Mouse (Mus musculus) heart, embryonic 14.5 days (tissue): Measurements from ENCODE around the gene Snx17. TPM values are rescaled to one million over a fixed set of nuclear protein-coding genes. Genes with fewer than 3 reads are reported as not detected.

Source experiments
- ATAC-seq: fragments of 200-750 bp; cut with Nextera tagmentation; 2 replicates; pipeline ENCODE4 v1.8.0; 2017; ENCODE audit warnings: low read depth, moderate TSS enrichment; ENCODE audit not compliant: insufficient number of reproducible peaks, insufficient read depth, low FRiP score
- H3K27ac ChIP-seq, 2 experiments: fragments of 200-500 bp in 1 of 2; fragments of 300-500 bp in 1 of 2; sonication (generic) in 1 of 2; replicated peaks in 1 of 2; 2 replicates each; pipeline ENCODE4 v1.5.1; 2012 to 2014; ENCODE audit warnings: low read depth in 2 of 2, low read length in 2 of 2, control low read depth in 1 of 2, mild to moderate bottlenecking in 1 of 2, mixed read lengths in 1 of 2; ENCODE audit not compliant: control insufficient read depth in 1 of 2, insufficient read depth in 1 of 2
- H3K27me3 ChIP-seq: fragments of 300-500 bp; sonication (generic); 2 replicates; pipeline ENCODE4 v1.6.1; 2014; ENCODE audit warnings: mild to moderate bottlenecking, low read length, control low read depth; ENCODE audit not compliant: control insufficient read depth, insufficient read depth
- H3K36me3 ChIP-seq: fragments of 300-500 bp; sonication (generic); 2 replicates; pipeline ENCODE4 v1.6.1; 2014; ENCODE audit warnings: mild to moderate bottlenecking, control low read depth, low read length, mixed read lengths; ENCODE audit not compliant: control insufficient read depth, insufficient read depth
- H3K4me1 ChIP-seq, 2 experiments: fragments of 200-500 bp in 1 of 2; fragments of 300-500 bp in 1 of 2; sonication (generic) in 1 of 2; 2 replicates each; pipeline ENCODE4 v1.6.1; 2012 to 2014; ENCODE audit warnings: low read length in 2 of 2, control low read depth in 1 of 2, mixed read lengths in 1 of 2; ENCODE audit not compliant: control insufficient read depth in 2 of 2, insufficient read depth in 2 of 2
- H3K4me2 ChIP-seq: fragments of 300-500 bp; sonication (generic); 2 replicates; pipeline ENCODE4 v1.6.1; 2014; ENCODE audit warnings: mild to moderate bottlenecking, low read length
- H3K4me3 ChIP-seq, 2 experiments: fragments of 200-500 bp in 1 of 2; fragments of 300-500 bp in 1 of 2; sonication (generic) in 1 of 2; 2 replicates each; pipeline ENCODE4 v1.5.1; 2012 to 2014; ENCODE audit warnings: low read length in 2 of 2, mild to moderate bottlenecking in 2 of 2, control low read depth in 1 of 2, low read depth in 1 of 2, moderate library complexity in 1 of 2; ENCODE audit not compliant: control insufficient read depth in 1 of 2, insufficient read depth in 1 of 2
- H3K9ac ChIP-seq: fragments of 300-500 bp; sonication (generic); 2 replicates; pipeline ENCODE4 v1.6.1; 2014; ENCODE audit warnings: mild to moderate bottlenecking, low read length
- H3K9me3 ChIP-seq: fragments of 300-500 bp; sonication (generic); 2 replicates; pipeline ENCODE4 v1.6.1; 2016; ENCODE audit warnings: low read length, control low read depth; ENCODE audit not compliant: control insufficient read depth
- WGBS: fragments of 180-500 bp; shearing (Covaris S2); extraction: QIAGEN DNeasy Blood & Tissue Kit; methylation state at CpG from one replicate; pipeline ENCODE4 v1.1.7; 2014; 5-methylcytosine and 5-hydroxymethylcytosine counted together
- polyA plus RNA-seq: library from polyadenylated mRNA; unstranded; fragments of >200 nt; fragmentation: Nextera tagmentation; extraction: Ambion mirVana; gene quantifications from 2 replicates; pipeline ENCODE4 v1.2.1, GENCODE M21; 2014

Snx17 gene
- 118 and 120 TPM in 2 replicates for polyA plus RNA-seq

- Histone ChIP-seq H3K9ac (peak within 1 kb of the TSS; percentile 93), H3K27me3 (no peaks in the 10 kb centered on the region), H3K4me1 (peaks cover 4 to 19% of the 10 kb centered on the region in 2 experiments; a peak in 3 of 4 replicates), H3K4me2 (peak within 1 kb of the TSS; percentile 90), H3K9me3 (no peaks in the 10 kb centered on the region), H3K4me3 (peak within 1 kb of the TSS; percentile 71 to 98), H3K36me3 (peaks cover 75% of the 10 kb centered on the region), H3K27ac (peak within 1 kb of the TSS; percentile 87 to 91)
- peak; percentile 96 for ATAC-seq
- WGBS: under 1% methylated on average over 48 of the region's 48 CpGs
These were observed at the start of gene Snx17, which contains the start of gene Eif2b4 for GRCm38 (mm10) chr5:31192939-31193630. Snx17 (plus strand) TSS chr5:31193227. Eif2b4 (minus strand) TSS chr5:31193430.

- no peak overlapping the region for H3K4me2 ChIP-seq
- ATAC-seq: no peak
- H3K9me3 ChIP-seq: no peaks in the 10 kb centered on the region
- H3K27me3 ChIP-seq: no peaks in the 10 kb centered on the region
- peaks cover 5 to 12% of the 10 kb centered on the region in 2 experiments; a peak in 3 of 4 replicates for H3K4me1 ChIP-seq
- H3K9ac ChIP-seq: no peak overlapping the region
- H3K36me3 ChIP-seq: peaks cover 39% of the 10 kb centered on the region
- no peak overlapping the region for H3K4me3 ChIP-seq
- H3K27ac ChIP-seq: no peak overlapping the region
- WGBS: 77% methylated on average over 4 of the region's 4 CpGs
These were observed 43.2 kb upstream of the Snx17 start for GRCm38 (mm10) chr5:31149781-31150180.

- WGBS: 55% methylated on average over 3 of the region's 3 CpGs
- peaks cover 5 to 12% of the 10 kb centered on the region in 2 experiments; a peak in 3 of 4 replicates for H3K4me1 ChIP-seq
- H3K9ac ChIP-seq: peak overlapping the region; percentile 16; the same call in 1 of the 2 replicates
- no peaks in the 10 kb centered on the region for H3K27me3 ChIP-seq
- no peak overlapping the region for H3K4me2 ChIP-seq
- H3K36me3 ChIP-seq: peaks cover 37% of the 10 kb centered on the region
- no peaks in the 10 kb centered on the region for H3K9me3 ChIP-seq
- H3K4me3 ChIP-seq: no peak overlapping the region
- H3K27ac ChIP-seq: no peak overlapping the region
- ATAC-seq: no peak
These were observed 41.3 kb upstream of the Snx17 start for GRCm38 (mm10) chr5:31151746-31152145.

GRCm38 (mm10) chr5:31153516-31154151 lies 39.4 kb upstream of the Snx17 start:
- Histone ChIP-seq H3K9ac (peak overlapping the region; percentile 81), H3K9me3 (no peaks in the 10 kb centered on the region), H3K4me1 (peaks cover 5 to 12% of the 10 kb centered on the region in 2 experiments; a peak in 3 of 4 replicates), H3K27ac (peak overlapping the region; percentile 6 to 69; a peak in 3 of 4 replicates), H3K4me3 (peak overlapping the region; percentile 59 to 62), H3K27me3 (no peaks in the 10 kb centered on the region), H3K36me3 (peaks cover 45% of the 10 kb centered on the region), H3K4me2 (peak overlapping the region; percentile 94)
- no peak for ATAC-seq
- WGBS: 22% methylated on average over 6 of the region's 6 CpGs

GRCm38 (mm10) chr5:31154152-31154553 lies 38.9 kb upstream of the Snx17 start, which contains the start of gene Mpv17:
Mpv17 (minus strand) TSS chr5:31154251.
- under 1% methylated on average over 19 of the region's 19 CpGs for WGBS
- peak; percentile 87 for ATAC-seq
- H3K4me2 ChIP-seq: peak within 1 kb of the TSS; percentile 94
- H3K4me1 ChIP-seq: peaks cover 5 to 12% of the 10 kb centered on the region in 2 experiments; a peak in 3 of 4 replicates
- H3K4me3 ChIP-seq: peak within 1 kb of the TSS; percentile 59 to 62
- H3K9ac ChIP-seq: peak within 1 kb of the TSS; percentile 81
- no peaks in the 10 kb centered on the region for H3K27me3 ChIP-seq
- peaks cover 47% of the 10 kb centered on the region for H3K36me3 ChIP-seq
- peak within 1 kb of the TSS; percentile 6 to 69; a peak in 3 of 4 replicates for H3K27ac ChIP-seq
- no peaks in the 10 kb centered on the region for H3K9me3 ChIP-seq

GRCm38 (mm10) chr5:31162462-31162861 lies 30.6 kb upstream of the Snx17 start:
- Histone ChIP-seq H3K27ac (no peak overlapping the region), H3K4me3 (no peak overlapping the region)
- ATAC-seq: no peak

GRCm38 (mm10) chr5:31164878-31165277 lies 28.1 kb upstream of the Snx17 start:
- WGBS: 83% methylated on average over 1 of the region's 1 CpGs

More at GRCm38 (mm10) chr5:31162462-31162861, 30.6 kb upstream of the Snx17 start:
- no peaks in the 10 kb centered on the region for H3K4me1 ChIP-seq
- H3K9ac ChIP-seq: no peak overlapping the region
- H3K36me3 ChIP-seq: peaks cover 98% of the 10 kb centered on the region
- H3K4me2 ChIP-seq: no peak overlapping the region
- no peaks in the 10 kb centered on the region for H3K9me3 ChIP-seq
- H3K27me3 ChIP-seq: no peaks in the 10 kb centered on the region

More at GRCm38 (mm10) chr5:31164878-31165277, 28.1 kb upstream of the Snx17 start:
- no peak overlapping the region for H3K4me3 ChIP-seq
- no peak for ATAC-seq
- peaks cover 98% of the 10 kb centered on the region for H3K36me3 ChIP-seq
- H3K4me1 ChIP-seq: no peaks in the 10 kb centered on the region
- no peak overlapping the region for H3K27ac ChIP-seq
- no peak overlapping the region for H3K4me2 ChIP-seq
- no peaks in the 10 kb centered on the region for H3K27me3 ChIP-seq
- no peak overlapping the region for H3K9ac ChIP-seq
- H3K9me3 ChIP-seq: no peaks in the 10 kb centered on the region
